Mouse (Mus musculus) ovary, adult 18-20 months (tissue): ENCODE results near the gene Etnk2.

Source experiments
- DNase-seq: peaks from one replicate; pipeline ENCODE4 v3.0.0; 2022; ENCODE audit warnings: low spot score, mixed read lengths

Etnk2 gene

GRCm38 (mm10) chr1:133351762-133352161 lies 11.6 kb upstream of the Etnk2 start:
- no peak for DNase-seq

- peak; percentile 50 for DNase-seq
Observed at GRCm38 (mm10) chr1:133353371-133353809, 10.0 kb upstream of the Etnk2 start.

GRCm38 (mm10) chr1:133355469-133355868 lies 7.9 kb upstream of the Etnk2 start:
- no peak for DNase-seq

- no peak for DNase-seq
Observed at GRCm38 (mm10) chr1:133355912-133356311, 7.5 kb upstream of the Etnk2 start.

- no peak for DNase-seq
Observed at GRCm38 (mm10) chr1:133356330-133356729, 7.0 kb upstream of the Etnk2 start.

- DNase-seq = no peak
Observed at GRCm38 (mm10) chr1:133361006-133361405, 2.4 kb upstream of the Etnk2 start.

- DNase-seq = no peak
Observed at GRCm38 (mm10) chr1:133362103-133362502, 1.3 kb upstream of the Etnk2 start.

- no peak for DNase-seq
Observed at GRCm38 (mm10) chr1:133364022-133364630, 754 bp downstream of the Etnk2 start.

- peak; percentile 75 for DNase-seq
Observed at GRCm38 (mm10) chr1:133364890-133365289, 1.5 kb downstream of the Etnk2 start.

GRCm38 (mm10) chr1:133366951-133367605 lies 3.7 kb downstream of the Etnk2 start:
- DNase-seq = no peak

- DNase-seq = peak; percentile 92
Observed at GRCm38 (mm10) chr1:133367606-133368488, 4.5 kb downstream of the Etnk2 start.

- no peak for DNase-seq
Observed at GRCm38 (mm10) chr1:133368644-133369043, 5.3 kb downstream of the Etnk2 start.

- DNase-seq = no peak
Observed at GRCm38 (mm10) chr1:133370352-133370751, 7.0 kb downstream of the Etnk2 start.

- no peak for DNase-seq
Observed at GRCm38 (mm10) chr1:133371431-133371830, 8.1 kb downstream of the Etnk2 start.

GRCm38 (mm10) chr1:133372113-133372512 lies 8.7 kb downstream of the Etnk2 start:
- no peak for DNase-seq

GRCm38 (mm10) chr1:133375696-133376346 lies 12.4 kb downstream of the Etnk2 start:
- no peak for DNase-seq

GRCm38 (mm10) chr1:133377547-133377946 lies 14.2 kb downstream of the Etnk2 start:
- DNase-seq = no peak

- no peak for DNase-seq
Observed at GRCm38 (mm10) chr1:133379254-133379985, 16.0 kb downstream of the Etnk2 start.

- DNase-seq = no peak
Observed at GRCm38 (mm10) chr1:133379986-133380320, 16.6 kb downstream of the Etnk2 start.

GRCm38 (mm10) chr1:133380347-133381065 lies 17.1 kb downstream of the Etnk2 start:
- no peak for DNase-seq

- no peak for DNase-seq
Observed at GRCm38 (mm10) chr1:133382008-133382407, 18.6 kb downstream of the Etnk2 start.
